Mouse (Mus musculus) WW6 (cell line): ENCODE data around the gene Atp10a.

Source experiments
- DNase-seq: peaks from one replicate; pipeline ENCODE4 v3.0.0-alpha.2; 2013; ENCODE audit warnings: low read depth, low spot score

Atp10a gene

GRCm38 (mm10) chr7:58690069-58690923 lies 34.3 kb downstream of the Atp10a start:
- no peak for DNase-seq

GRCm38 (mm10) chr7:58690997-58691596 lies 35.1 kb downstream of the Atp10a start:
- no peak for DNase-seq

GRCm38 (mm10) chr7:58692704-58693103 lies 36.7 kb downstream of the Atp10a start:
- DNase-seq = no peak

DNA sequence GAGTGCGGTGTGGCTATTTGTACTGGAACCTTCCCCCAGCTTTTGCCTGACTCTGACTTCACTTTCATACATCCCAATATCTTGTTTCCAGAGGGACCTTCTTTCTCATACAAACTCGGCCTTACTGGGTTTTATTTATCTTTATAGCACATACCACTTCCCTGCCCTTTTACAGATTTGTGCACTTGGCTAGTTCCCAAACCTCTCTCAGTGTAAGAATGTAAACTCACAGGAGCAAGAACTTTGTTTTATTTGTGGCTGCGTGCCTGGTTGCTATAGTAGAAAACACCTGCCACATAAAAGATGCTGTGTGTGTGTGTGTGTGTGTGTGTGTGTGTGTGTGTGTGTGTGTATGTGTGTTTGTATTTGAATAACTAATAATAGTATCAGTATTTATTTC lies 37.4 kb downstream of the Atp10a start:
- DNase-seq = no peak

DNA sequence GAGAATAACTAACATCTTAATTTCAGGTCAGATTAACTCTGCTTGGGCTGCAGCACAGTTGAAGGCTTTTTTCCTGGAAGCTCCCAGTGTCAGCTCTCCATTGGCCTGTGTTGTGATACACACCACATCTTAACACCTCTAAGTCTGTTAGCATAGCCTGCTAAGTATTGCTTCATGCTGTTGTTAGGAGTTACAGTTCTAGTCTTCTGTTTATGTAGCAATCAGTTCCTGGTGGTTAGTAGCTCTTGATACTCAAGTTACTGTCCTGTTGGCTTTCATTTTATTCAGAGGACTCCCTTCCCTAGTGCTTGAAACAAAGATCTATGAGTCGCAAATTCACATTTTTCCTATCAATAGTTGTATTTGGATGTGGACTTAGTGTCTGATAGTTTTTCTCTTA lies 39.7 kb downstream of the Atp10a start:
- DNase-seq = no peak

DNA sequence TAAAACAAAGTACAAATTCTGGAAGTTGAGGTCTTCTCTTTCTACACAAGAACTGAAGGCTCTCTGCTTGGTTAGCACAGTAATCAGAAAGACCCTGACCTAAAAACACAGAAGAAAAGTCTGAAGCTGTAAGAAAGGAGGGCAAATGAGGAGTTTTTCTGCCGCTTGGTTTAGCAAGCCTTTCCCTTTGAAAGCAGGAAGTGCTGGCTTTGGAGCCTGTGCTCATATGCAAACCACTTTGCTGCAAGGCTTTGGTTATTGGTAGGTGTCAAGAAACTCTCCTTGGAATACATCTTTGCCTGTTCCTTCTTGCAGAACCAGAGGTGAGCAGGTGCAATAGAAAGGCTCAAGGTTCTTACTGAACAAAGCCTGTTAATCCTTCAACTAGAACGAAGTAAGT lies 41.1 kb downstream of the Atp10a start:
- no peak for DNase-seq

- DNase-seq = no peak
These were observed 42.9 kb downstream of the Atp10a start for GRCm38 (mm10) chr7:58698738-58699442.

- DNase-seq = no peak
These were observed 45.3 kb downstream of the Atp10a start for GRCm38 (mm10) chr7:58701311-58701710.

GRCm38 (mm10) chr7:58705158-58705557 lies 49.2 kb downstream of the Atp10a start:
- no peak for DNase-seq

DNA sequence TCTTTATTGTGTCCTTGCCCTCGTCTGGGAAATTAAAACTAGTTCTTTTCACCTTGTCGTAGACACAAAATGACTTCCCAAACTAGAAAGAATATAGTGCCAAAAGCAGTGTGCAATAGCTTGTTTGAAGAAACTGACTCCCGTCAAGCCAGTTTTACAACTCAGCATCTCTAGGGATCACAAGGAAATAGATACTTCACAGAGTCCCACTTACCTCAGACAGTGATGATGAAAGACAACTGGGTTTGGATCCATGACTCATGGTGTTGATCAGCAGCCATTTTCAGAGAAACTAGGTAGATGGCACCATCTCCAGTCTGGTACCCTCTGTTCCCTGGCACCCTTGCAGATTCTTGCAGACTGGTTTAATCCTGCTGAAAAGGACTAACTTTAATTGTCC lies 53.3 kb downstream of the Atp10a start:
- no peak for DNase-seq

DNA sequence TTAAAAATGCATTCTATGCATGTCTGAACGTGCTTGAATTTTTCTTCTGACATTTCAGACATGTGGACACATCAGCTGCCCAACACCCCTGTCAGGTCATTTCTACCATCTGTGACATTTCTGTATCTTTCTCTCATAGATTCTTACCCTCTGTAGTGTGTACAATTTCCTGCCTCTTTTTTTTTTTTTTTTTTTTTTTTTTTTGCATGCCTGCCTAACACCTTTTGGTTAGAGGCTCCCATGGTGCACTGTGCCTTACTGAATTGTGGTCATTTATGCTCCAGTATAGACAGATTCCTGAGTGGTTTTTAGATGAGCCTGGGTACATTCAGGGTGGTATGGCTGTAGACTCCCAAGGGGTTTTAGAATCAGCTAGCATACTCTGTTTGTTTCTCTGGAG lies 54.3 kb downstream of the Atp10a start:
- DNase-seq = no peak

DNA sequence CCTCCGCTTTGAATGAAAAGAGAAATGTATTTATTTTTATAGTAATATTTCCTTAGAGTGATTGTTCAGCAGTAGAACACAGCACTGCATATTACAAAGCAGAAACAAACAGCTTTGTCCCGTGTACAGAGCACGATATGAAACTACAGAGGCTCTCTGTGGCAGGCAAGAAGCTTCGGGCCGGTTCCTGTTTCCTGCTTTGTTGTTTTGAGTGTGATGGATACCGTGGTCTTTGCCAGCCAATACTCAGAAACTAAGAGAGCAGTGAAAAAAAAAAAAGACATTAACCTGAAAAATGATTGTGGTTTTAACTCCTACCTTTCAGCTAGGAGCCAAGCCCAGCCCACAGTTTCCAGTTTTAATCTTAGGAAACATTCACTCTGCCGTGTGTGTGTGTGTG lies 55.8 kb downstream of the Atp10a start:
- no peak for DNase-seq

- no peak for DNase-seq
These were observed 59.7 kb downstream of the Atp10a start for GRCm38 (mm10) chr7:58715576-58716144.

- no peak for DNase-seq
These were observed 60.7 kb downstream of the Atp10a start for GRCm38 (mm10) chr7:58716626-58717025.

- no peak for DNase-seq
These were observed 62.6 kb downstream of the Atp10a start for GRCm38 (mm10) chr7:58718556-58718955.

DNA sequence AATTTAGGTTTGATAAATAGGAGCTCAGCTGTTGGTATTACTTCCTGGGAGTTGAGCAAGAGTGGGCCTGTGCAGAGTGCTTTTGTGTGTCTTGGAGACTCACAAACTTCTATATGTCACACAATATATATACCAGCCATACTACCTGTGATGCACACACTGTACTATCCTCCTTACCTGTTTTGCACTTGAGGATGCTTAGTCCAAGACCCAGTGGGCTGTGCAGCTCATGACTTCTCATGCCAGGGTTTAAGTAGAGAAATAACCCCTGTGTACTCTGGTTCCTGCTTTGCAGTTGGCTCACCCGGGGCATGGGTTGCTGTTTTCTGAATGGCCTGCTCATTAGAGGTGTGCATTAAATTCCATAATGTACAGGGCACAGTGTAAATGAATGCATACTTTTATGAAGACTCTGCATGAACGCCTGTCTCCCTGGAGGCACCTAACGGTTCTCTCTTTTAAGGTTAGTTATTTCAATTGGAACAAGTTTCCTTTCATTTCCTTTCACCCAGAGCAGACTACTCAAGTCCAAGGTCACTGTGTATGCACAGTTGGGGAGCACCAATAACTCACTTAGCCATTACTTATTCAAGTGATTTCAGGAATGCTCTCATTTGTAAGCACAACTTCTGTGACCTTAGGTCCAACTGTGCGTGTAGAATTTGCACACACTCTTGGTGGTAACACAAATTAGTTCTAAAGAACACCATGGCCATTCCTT lies 63.4 kb downstream of the Atp10a start:
- DNase-seq = no peak

GRCm38 (mm10) chr7:58722250-58722649 lies 66.3 kb downstream of the Atp10a start:
- no peak for DNase-seq

DNA sequence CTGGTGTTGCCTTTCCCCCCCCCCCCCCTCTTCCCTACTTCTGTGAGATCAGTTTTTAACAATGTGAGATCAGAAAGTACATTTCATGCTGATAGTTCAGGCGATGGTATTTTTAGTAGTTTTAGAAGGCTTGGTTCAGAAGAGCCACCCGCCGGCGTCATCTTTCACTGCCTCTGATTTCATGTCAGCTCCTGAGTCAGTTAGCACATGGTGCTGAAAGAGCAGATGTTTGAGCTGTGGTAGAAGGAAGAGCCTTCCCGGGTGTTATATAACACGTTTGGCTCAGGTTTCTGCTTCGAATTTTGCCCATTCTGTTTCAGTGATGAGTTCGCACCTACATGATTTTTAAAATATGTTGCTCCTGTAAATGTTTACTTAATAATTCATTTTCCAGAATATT lies 74.2 kb downstream of the Atp10a start:
- no peak for DNase-seq

- no peak for DNase-seq
These were observed 74.9 kb downstream of the Atp10a start for GRCm38 (mm10) chr7:58730831-58731230.

DNA sequence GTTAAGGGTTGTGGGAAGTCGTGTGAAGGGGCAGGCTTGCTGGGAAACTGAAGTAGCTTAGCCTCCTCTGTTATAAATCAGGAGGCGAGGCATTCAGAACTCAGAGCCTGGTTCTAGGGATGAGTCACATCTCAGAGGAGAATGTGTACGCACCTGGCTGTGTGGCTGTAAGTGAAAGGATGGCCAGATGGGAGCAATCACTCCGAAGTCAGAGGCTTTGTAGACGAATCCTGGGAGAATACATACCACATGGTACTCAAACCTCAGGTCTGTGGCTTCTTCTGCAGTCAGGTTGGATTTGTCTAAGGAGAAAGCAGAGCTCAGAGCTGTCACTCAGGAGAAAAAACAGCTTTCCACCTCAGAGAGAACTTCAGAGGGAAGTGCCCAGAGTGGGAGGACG lies 76.4 kb downstream of the Atp10a start:
- DNase-seq = no peak

DNA sequence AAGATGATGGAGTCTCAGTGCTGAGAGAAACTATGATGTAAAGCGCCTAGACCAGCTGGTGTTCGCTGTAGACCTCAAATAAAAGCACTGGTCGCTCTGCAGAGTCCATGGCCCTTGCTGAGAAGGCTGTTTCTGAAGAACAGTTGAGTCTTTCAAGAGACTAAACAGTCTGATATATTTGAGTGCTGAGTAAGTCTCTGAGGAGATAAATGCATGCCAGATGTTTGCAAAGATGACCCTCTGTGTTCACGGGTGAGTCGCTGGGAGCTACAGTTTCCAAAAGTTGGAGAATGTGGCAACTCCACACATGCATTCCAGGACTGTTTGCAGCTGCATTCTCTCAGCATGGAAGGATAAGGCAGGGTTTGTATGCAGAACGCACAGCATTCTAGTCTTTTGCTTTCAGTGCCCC lies 77.5 kb downstream of the Atp10a start:
- no peak for DNase-seq
